Mouse (Mus musculus): ENCODE measurements around the gene Olfr728. TPM values are rescaled to one million over a fixed set of nuclear protein-coding genes. Genes with fewer than 3 reads are reported as not detected.

The Olfr728 gene
- not detected in 2 replicates for polyA plus RNA-seq (2012; rRNA removed)

GRCm38 (mm10) chr14:50142580-50142979 lies at the start of gene Olfr728:
TSS of gene Olfr728 (minus strand) at chr14:50142680.
- DNase-seq (ENCODE audit: low spot score), result no peak

GRCm38 (mm10) chr14:50188098-50188497 lies 45.6 kb upstream of the Olfr728 start, which contains the start of gene Olfr730:
TSS of gene Olfr730 (minus strand) at chr14:50188198.
- no peak for DNase-seq (ENCODE audit: low spot score)

GRCm38 (mm10) chr14:50152810-50153209 lies 10.3 kb upstream of the Olfr728 start, which contains the start of gene Olfr729:
TSS of gene Olfr729 (minus strand) at chr14:50152910.
- DNase-seq (ENCODE audit: low spot score), result no peak

- DNase-seq (ENCODE audit: low spot score), result no peak
Observed at GRCm38 (mm10) chr14:50122886-50123285, 19.6 kb downstream of the Olfr728 start, which contains the start of gene Olfr727. TSS of gene Olfr727 (plus strand) at chr14:50123186.

GRCm38 (mm10) chr14:50090853-50091252 lies 51.6 kb downstream of the Olfr728 start, which contains the start of gene Olfr726:
TSS of gene Olfr726 (minus strand) at chr14:50090953.
- DNase-seq (ENCODE audit: low spot score), result no peak

Other genes starting within 250 kb of the Olfr728 start
- not detected in 2 replicates for gene Olfr722, start 240.7 kb downstream of the Olfr728 start, polyA plus RNA-seq (2012; rRNA removed)
- not detected in 2 replicates for gene Olfr723, start 210.9 kb downstream of the Olfr728 start, polyA plus RNA-seq (2012; rRNA removed)
- not detected in 2 replicates for gene Olfr724, start 179.4 kb downstream of the Olfr728 start, polyA plus RNA-seq (2012; rRNA removed)
- not detected in 2 replicates for gene Olfr725, start 102.3 kb downstream of the Olfr728 start, polyA plus RNA-seq (2012; rRNA removed)
- gene Olfr726, start 51.7 kb downstream of the Olfr728 start, polyA plus RNA-seq (2012; rRNA removed), result not detected in 2 replicates
- not detected in 2 replicates for gene Olfr727, start 19.5 kb downstream of the Olfr728 start, polyA plus RNA-seq (2012; rRNA removed)
- not detected in 2 replicates for gene Olfr729, start 10.2 kb upstream of the Olfr728 start, polyA plus RNA-seq (2012; rRNA removed)
- gene Olfr730, start 45.5 kb upstream of the Olfr728 start, polyA plus RNA-seq (2012; rRNA removed), result not detected in 2 replicates
- not detected in 2 replicates for gene Olfr731, start 99.2 kb upstream of the Olfr728 start, polyA plus RNA-seq (2012; rRNA removed)
- gene Olfr732, start 141.5 kb upstream of the Olfr728 start, polyA plus RNA-seq (2012; rRNA removed), result not detected in 2 replicates
- not detected in 2 replicates for gene Olfr733, start 158.8 kb upstream of the Olfr728 start, polyA plus RNA-seq (2012; rRNA removed)
- not detected in 2 replicates for gene Olfr734, start 184.1 kb upstream of the Olfr728 start, polyA plus RNA-seq (2012; rRNA removed)
- gene Olfr735, start 206.2 kb upstream of the Olfr728 start, polyA plus RNA-seq (2012; rRNA removed), result 0.07 TPM in 1 of 2 replicates, not detected in the other
- gene Tlr11, start 215.2 kb upstream of the Olfr728 start, polyA plus RNA-seq (2012; rRNA removed), result 1.1 and 1.4 TPM in 2 replicates
- gene Olfr736, start 238.5 kb upstream of the Olfr728 start, polyA plus RNA-seq (2012; rRNA removed), result not detected in 2 replicates